Mouse (Mus musculus): ENCODE measurements around the gene Prkca. TPM values are rescaled to one million over a fixed set of nuclear protein-coding genes. Genes with fewer than 3 reads are reported as not detected.

Gene Prkca
- polyA plus RNA-seq, 1 experiment from 2014 or later: 7.4 TPM

DNA sequence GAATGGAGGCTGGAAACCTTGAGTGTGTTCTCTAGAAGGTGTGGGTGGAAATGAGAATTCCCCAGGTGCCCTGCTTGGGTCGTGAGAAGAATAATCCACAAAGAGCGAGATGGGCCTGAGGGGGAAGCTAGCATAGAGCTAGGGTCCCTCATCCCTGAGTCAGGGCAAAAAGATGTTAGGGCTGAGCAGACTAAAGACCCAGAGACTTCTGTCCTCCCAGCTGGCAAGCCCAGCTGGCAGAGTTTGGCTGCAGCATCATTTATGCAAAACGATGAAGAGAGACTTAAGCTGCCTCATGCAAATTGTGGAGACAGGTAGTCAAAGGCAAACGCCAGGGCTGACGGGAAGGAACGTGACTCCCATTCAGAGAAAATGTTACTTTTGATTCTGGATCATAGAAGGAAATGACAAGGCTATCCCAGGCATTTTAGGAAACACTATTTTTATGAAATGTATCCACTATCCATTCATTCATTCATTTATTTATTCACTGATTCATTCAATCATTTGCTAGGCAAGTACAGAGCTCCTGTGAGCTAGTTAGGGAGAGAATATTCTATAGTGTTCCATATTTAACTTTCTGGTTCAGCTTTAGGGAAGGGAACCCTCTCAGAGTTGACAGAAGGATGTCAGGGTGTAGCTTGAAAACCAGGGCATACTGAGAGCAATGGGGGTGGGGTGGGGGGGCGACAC, 139.4 kb downstream of the Prkca start:
- Histone ChIP-seq H3K27me3 (replicated peaks; ENCODE audit: control insufficient read depth, insufficient read depth, low read length) (no peaks in the 10 kb centered on the region), H3K27ac (ENCODE audit: low read depth, low read length) (no peak overlapping the region), H3K9ac (ENCODE audit: low read depth, low read length) (no peak overlapping the region), H3K4me1 (ENCODE audit: control insufficient read depth, insufficient read depth, low read depth, low read length) (peaks cover 5% of the 10 kb centered on the region; the same call in 1 of the 2 replicates), H3K9me3 (ENCODE audit: control insufficient read depth, low read length) (no peaks in the 10 kb centered on the region), H3K36me3 (ENCODE audit: control insufficient read depth, insufficient read depth, low read length) (no peaks in the 10 kb centered on the region), H3K4me2 (ENCODE audit: low read length) (no peak overlapping the region), H3K4me3 (ENCODE audit: low read length) (no peak overlapping the region)
- WGBS: 37% methylated on average over 7 of the region's 7 CpGs
- no peak for ATAC-seq

DNA sequence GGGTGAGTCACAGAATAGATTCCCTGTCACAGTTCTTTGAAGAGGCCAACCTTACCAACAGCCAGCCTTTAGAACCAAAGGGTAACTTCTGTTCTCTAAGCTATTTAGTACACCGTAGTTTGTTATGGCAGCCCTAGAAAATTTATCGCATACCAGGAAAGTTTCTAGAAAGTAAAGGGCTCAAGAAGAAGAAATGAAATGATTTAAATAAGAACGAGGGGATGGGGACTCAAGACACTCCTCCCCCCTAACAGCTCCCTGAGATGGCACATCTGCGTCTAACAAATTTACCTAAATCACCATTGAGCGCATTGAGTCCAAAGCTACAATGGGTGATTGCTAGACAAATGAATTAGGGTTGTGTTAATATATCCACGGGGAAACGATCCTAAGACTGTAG, 140.9 kb downstream of the Prkca start:
- Histone ChIP-seq H3K9me3 (ENCODE audit: control insufficient read depth, low read length) (no peaks in the 10 kb centered on the region), H3K4me1 (ENCODE audit: control insufficient read depth, insufficient read depth, low read depth, low read length) (peaks cover 5% of the 10 kb centered on the region), H3K4me2 (ENCODE audit: low read length) (no peak overlapping the region), H3K36me3 (ENCODE audit: control insufficient read depth, insufficient read depth, low read length) (no peaks in the 10 kb centered on the region), H3K27me3 (replicated peaks; ENCODE audit: control insufficient read depth, insufficient read depth, low read length) (no peaks in the 10 kb centered on the region), H3K4me3 (ENCODE audit: low read length) (no peak overlapping the region), H3K9ac (ENCODE audit: low read depth, low read length) (no peak overlapping the region), H3K27ac (ENCODE audit: low read depth, low read length) (no peak overlapping the region)
- WGBS: 89% methylated on average over 7 of the region's 7 CpGs
- no peak for ATAC-seq

DNA sequence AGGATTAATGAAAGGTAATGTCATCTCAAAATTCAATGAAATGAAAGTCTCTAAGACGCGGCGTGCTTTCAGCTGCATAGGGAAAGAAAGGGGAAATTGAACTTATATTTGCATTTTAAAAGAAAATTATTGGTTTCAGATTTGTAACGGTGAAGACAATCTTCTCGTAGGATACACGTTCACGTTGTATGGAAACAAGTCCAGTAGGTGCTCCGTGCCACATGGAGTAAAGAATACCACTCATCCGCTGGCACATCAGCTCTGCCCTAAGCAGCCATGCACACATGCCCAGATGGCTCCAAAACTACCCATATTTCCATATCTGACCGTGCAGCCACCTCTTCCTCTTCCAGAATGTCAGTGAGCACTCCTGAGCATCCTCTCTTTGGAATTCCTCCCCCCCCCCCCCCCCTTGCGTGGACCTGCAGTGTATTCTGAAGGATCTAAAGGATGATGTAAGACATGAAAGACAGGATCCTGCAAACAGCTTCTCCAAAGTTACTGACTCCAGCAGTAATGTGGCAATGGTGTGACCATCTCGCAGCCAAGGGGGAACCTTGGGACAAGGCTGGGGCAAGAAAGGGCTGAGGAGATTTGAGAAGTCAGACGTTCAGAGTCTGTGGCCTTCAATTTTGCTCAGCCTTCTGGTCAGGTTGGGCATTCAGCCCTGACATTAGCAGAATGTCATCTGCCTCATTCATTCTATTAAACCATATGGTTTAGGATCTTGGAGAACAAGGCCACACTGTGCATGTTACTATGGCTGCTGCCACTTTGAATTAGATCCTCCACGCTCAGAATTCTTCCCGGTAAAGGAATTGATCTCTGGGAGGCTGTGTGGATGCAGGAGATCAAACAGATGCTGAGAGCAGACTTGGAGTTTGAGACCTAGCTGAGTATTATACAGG, 142.8 kb downstream of the Prkca start:
- 82% methylated on average over 14 of the region's 15 CpGs for WGBS
- no peak overlapping the region for H3K9ac ChIP-seq (ENCODE audit: low read depth, low read length)

DNA sequence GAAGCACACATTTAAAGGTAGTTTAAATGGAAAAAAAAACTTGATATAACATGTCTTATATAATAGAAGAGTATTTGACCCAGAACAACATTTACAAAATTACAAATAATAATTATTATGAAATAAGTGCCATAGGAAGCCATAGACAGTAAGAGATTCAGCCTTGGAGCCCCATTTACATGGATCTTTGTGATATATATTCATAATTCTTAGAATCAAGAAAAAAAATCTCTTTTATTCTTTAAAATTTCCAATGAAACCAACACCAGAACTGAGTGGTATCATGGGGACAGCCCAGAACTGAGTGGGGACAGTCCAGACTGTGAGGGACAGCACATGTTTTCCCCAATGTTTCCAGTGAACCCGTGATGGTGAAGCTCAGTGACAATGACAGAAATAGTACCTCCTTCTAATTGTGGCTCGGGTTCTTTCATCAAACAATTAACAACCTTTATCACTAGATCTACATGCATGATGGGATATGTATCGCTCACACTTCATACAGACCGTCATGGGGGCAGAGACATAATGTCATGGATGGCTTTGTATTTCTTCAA, 144.2 kb downstream of the Prkca start:
- 87% methylated on average over 4 of the region's 4 CpGs for WGBS
- no peak for ATAC-seq
- Histone ChIP-seq H3K27ac (ENCODE audit: low read depth, low read length) (no peak overlapping the region), H3K4me2 (ENCODE audit: low read length) (no peak overlapping the region), H3K9me3 (ENCODE audit: control insufficient read depth, low read length) (no peaks in the 10 kb centered on the region), H3K4me3 (ENCODE audit: low read length) (no peak overlapping the region), H3K36me3 (ENCODE audit: control insufficient read depth, insufficient read depth, low read length) (no peaks in the 10 kb centered on the region), H3K9ac (ENCODE audit: low read depth, low read length) (no peak overlapping the region), H3K4me1 (ENCODE audit: control insufficient read depth, insufficient read depth, low read depth, low read length) (peaks cover 7% of the 10 kb centered on the region), H3K27me3 (replicated peaks; ENCODE audit: control insufficient read depth, insufficient read depth, low read length) (no peaks in the 10 kb centered on the region)

More for the DNA sequence above, 142.8 kb downstream of the Prkca start:
- ATAC-seq: no peak
- no peaks in the 10 kb centered on the region for H3K9me3 ChIP-seq (ENCODE audit: control insufficient read depth, low read length)
- no peak overlapping the region for H3K27ac ChIP-seq (ENCODE audit: low read depth, low read length)
- no peak overlapping the region for H3K4me3 ChIP-seq (ENCODE audit: low read length)
- H3K4me1 ChIP-seq (ENCODE audit: control insufficient read depth, insufficient read depth, low read depth, low read length): peaks cover 7% of the 10 kb centered on the region
- no peaks in the 10 kb centered on the region for H3K36me3 ChIP-seq (ENCODE audit: control insufficient read depth, insufficient read depth, low read length)
- no peaks in the 10 kb centered on the region for H3K27me3 ChIP-seq (replicated peaks; ENCODE audit: control insufficient read depth, insufficient read depth, low read length)
- H3K4me2 ChIP-seq (ENCODE audit: low read length): no peak overlapping the region

DNA sequence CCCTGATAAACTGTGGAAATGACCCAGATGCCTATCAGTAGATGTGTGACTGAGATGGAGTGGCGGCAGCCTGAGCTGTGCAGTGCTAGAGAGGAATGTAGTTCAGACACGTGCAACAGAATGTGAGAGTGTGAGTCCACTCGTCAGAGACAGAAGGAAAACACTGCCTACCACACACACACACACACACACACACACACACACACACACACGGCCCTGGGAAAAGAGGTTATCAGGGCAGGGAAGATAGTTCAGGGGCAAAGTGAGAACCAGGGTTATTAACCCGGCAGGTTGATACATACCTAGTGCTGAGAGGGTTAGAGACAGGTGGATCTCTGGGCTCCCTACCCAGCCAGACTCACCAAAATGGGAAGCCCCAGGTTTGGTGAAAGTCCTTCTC, 145.1 kb downstream of the Prkca start:
- no peak overlapping the region for H3K4me3 ChIP-seq (ENCODE audit: low read length)
- H3K9ac ChIP-seq (ENCODE audit: low read depth, low read length): no peak overlapping the region
- H3K9me3 ChIP-seq (ENCODE audit: control insufficient read depth, low read length): no peaks in the 10 kb centered on the region
- no peaks in the 10 kb centered on the region for H3K36me3 ChIP-seq (ENCODE audit: control insufficient read depth, insufficient read depth, low read length)
- WGBS: 66% methylated on average over 5 of the region's 5 CpGs
- no peak overlapping the region for H3K4me2 ChIP-seq (ENCODE audit: low read length)
- no peak for ATAC-seq
- H3K4me1 ChIP-seq (ENCODE audit: control insufficient read depth, insufficient read depth, low read depth, low read length): peaks cover 3% of the 10 kb centered on the region
- H3K27me3 ChIP-seq (replicated peaks; ENCODE audit: control insufficient read depth, insufficient read depth, low read length): no peaks in the 10 kb centered on the region
- H3K27ac ChIP-seq (ENCODE audit: low read depth, low read length): no peak overlapping the region

DNA sequence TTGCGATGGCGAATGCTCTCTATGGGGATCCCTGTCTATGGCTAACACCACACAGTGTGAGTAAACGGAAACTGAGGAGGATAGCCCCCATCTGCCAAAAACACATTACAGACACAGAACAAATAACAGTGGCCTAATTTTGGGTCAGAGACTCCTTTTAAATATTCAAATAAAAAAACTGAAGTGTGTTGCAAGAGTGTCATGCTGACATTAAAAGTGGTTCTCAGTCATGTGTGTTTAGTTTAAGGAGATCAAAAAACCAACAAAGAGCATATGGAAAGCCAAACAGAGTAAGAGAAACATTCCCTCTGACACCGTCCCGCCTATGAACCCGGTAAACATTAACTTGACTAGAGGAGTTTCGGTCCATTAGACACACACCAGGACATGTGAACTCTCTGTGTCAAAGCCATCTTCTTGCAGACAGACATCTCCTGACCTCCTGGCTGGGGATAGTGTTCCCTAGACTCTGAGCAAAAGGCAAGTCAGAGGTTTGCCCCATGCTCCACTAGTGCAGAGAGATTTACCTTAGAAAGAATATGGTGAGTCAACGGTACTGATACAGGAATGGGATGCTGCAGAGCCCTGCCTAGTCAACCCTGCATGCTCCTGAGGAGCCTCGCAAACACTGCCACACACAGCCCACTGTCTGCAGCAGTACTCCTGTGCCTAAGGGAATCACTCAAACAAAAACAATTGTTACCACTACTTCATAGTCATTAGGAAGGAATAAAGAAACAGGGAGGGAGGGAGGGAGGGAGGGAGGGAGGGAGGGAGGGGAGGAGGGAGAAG, 146.1 kb downstream of the Prkca start:
- WGBS: 52% methylated on average over 9 of the region's 9 CpGs
- no peaks in the 10 kb centered on the region for H3K36me3 ChIP-seq (ENCODE audit: control insufficient read depth, insufficient read depth, low read length)
- no peak overlapping the region for H3K4me3 ChIP-seq (ENCODE audit: low read length)
- no peak overlapping the region for H3K27ac ChIP-seq (ENCODE audit: low read depth, low read length)
- peak; percentile 52; the same call in 1 of the 2 replicates for ATAC-seq
- no peak overlapping the region for H3K4me2 ChIP-seq (ENCODE audit: low read length)
- H3K27me3 ChIP-seq (replicated peaks; ENCODE audit: control insufficient read depth, insufficient read depth, low read length): no peaks in the 10 kb centered on the region
- H3K9me3 ChIP-seq (ENCODE audit: control insufficient read depth, low read length): no peaks in the 10 kb centered on the region
- peaks cover 3% of the 10 kb centered on the region for H3K4me1 ChIP-seq (ENCODE audit: control insufficient read depth, insufficient read depth, low read depth, low read length)
- H3K9ac ChIP-seq (ENCODE audit: low read depth, low read length): no peak overlapping the region

DNA sequence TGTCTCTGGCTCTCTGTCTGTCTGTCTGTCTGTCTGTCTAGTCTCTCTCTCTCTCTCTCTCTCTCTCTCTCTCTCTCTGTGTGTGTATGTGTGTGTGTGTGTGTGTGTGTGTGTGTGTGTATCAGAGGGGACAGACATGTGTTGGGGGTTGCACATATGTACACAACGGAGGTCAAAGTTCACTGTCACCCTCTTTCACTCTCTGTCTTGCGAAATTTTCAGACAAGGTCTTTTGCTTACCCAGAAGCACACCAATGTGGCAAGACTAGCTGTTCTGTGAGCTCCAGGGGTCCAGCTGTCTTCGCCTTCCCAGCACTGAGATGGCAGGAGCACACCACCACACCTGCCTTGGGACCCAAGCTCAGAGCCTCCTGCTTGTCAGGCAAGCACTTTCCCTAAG, 146.9 kb downstream of the Prkca start:
- Histone ChIP-seq H3K9me3 (ENCODE audit: control insufficient read depth, low read length) (no peaks in the 10 kb centered on the region), H3K4me1 (ENCODE audit: control insufficient read depth, insufficient read depth, low read depth, low read length) (peaks cover 3% of the 10 kb centered on the region), H3K36me3 (ENCODE audit: control insufficient read depth, insufficient read depth, low read length) (no peaks in the 10 kb centered on the region), H3K27me3 (replicated peaks; ENCODE audit: control insufficient read depth, insufficient read depth, low read length) (no peaks in the 10 kb centered on the region), H3K4me3 (ENCODE audit: low read length) (no peak overlapping the region), H3K9ac (ENCODE audit: low read depth, low read length) (no peak overlapping the region), H3K4me2 (ENCODE audit: low read length) (no peak overlapping the region), H3K27ac (ENCODE audit: low read depth, low read length) (no peak overlapping the region)
- no peak for ATAC-seq
- 89% methylated on average over 3 of the region's 3 CpGs for WGBS

DNA sequence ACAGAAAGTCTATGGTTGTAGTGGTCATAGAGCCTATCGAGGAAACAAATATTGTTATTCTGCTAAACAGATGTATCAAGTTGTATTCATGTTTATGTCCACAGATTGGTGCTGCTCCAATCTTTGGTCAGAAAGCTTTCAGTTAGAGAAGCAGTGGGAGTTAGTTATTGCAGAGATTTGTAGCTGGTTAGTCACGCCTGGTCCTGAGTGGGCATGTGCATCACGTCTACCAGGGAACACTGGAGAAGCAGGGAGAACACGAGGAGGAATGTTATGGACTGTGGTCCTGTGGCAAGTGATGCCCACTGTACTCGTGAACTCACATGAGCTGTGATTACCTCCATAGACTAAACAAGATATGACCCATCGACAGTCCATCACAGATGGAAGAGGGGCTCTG, 153.4 kb downstream of the Prkca start:
- 93% methylated on average over 6 of the region's 6 CpGs for WGBS
- no peaks in the 10 kb centered on the region for H3K4me1 ChIP-seq (ENCODE audit: control insufficient read depth, insufficient read depth, low read depth, low read length)
- no peaks in the 10 kb centered on the region for H3K27me3 ChIP-seq (replicated peaks; ENCODE audit: control insufficient read depth, insufficient read depth, low read length)
- no peaks in the 10 kb centered on the region for H3K9me3 ChIP-seq (ENCODE audit: control insufficient read depth, low read length)
- H3K4me3 ChIP-seq (ENCODE audit: low read length): no peak overlapping the region
- no peak overlapping the region for H3K27ac ChIP-seq (ENCODE audit: low read depth, low read length)
- no peak for ATAC-seq
- no peak overlapping the region for H3K9ac ChIP-seq (ENCODE audit: low read depth, low read length)
- H3K36me3 ChIP-seq (ENCODE audit: control insufficient read depth, insufficient read depth, low read length): no peaks in the 10 kb centered on the region
- no peak overlapping the region for H3K4me2 ChIP-seq (ENCODE audit: low read length)
